Mouse (Mus musculus) frontal cortex, adult 2 months (tissue): ENCODE results near the gene Cacna2d3. TPM values are rescaled to one million over a fixed set of nuclear protein-coding genes. Genes with fewer than 3 reads are reported as not detected.

Experiments
- DNase-seq, 2 experiments: peaks; one replicate each; pipeline ENCODE4 v3.0.0; 2022; ENCODE audit warnings: low spot score in 1 of 2; ENCODE audit errors: extremely low spot score in 1 of 2
- polyA plus RNA-seq: library from polyadenylated mRNA; depleted of rRNA; stranded (reverse); fragments of >200 nt; gene quantifications from 2 replicates; pipeline ENCODE4 v1.2.3, GENCODE M21; 2012

Cacna2d3 gene
- polyA plus RNA-seq, 1 experiment: 33.8 TPM

GRCm38 (mm10) chr14:29645421-29645820, 76.2 kb downstream of the Cacna2d3 start:
- DNase-seq: peak in 1 of 2 experiments; percentile 56

DNA sequence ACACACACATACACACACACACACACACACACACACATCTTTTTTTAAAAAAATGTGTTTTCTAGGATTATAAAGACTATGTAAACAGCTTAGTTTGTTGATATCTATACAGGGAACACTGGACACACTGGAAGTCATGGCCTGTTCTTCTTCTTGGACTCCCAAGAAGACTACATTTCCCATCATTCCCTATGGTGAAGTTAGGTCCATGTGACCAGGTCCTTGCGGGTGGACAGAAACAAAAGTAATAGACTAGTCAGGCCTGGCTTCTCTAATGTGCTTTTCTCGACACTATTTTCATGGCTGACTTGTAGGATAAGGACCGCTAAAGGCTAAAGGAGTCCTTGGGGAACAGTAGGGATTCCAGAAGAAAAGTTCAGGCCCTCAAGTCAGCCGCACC, 78.4 kb downstream of the Cacna2d3 start:
- DNase-seq: no peak

GRCm38 (mm10) chr14:29639266-29639665, 82.4 kb downstream of the Cacna2d3 start:
- DNase-seq: no peak

DNA sequence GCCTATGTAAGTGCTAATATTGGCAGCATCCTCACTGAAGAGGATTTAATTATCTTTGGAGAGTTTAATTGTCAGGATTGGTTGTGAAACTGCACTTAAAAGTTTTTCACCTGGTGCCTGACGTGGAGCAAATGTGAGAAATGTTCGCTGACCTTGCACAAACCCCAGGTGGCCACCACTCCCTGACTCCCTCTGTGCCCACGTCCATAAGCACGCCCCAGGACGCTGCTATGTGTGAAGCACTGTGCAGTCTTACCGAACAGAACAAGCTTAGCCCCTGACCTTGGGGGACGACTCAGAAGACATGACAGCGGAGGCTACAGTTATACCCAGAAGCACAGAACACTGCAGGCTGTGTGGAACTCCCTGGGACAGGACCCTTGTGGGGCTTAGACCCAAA, 93.5 kb downstream of the Cacna2d3 start:
- no peak for DNase-seq

- DNase-seq: no peak
Measured at GRCm38 (mm10) chr14:29612436-29612835, 109.2 kb downstream of the Cacna2d3 start.

- DNase-seq: no peak
Measured at GRCm38 (mm10) chr14:29608761-29609160, 112.9 kb downstream of the Cacna2d3 start.

GRCm38 (mm10) chr14:29599428-29599827, 122.2 kb downstream of the Cacna2d3 start:
- no peak for DNase-seq

- DNase-seq: no peak
Measured at GRCm38 (mm10) chr14:29592896-29593295, 128.8 kb downstream of the Cacna2d3 start.

GRCm38 (mm10) chr14:29589628-29590027, 132.0 kb downstream of the Cacna2d3 start:
- no peak for DNase-seq

- DNase-seq: no peak
Measured at GRCm38 (mm10) chr14:29581961-29582360, 139.7 kb downstream of the Cacna2d3 start.

GRCm38 (mm10) chr14:29577786-29578185, 143.9 kb downstream of the Cacna2d3 start:
- no peak for DNase-seq

GRCm38 (mm10) chr14:29575551-29575950, 146.1 kb downstream of the Cacna2d3 start:
- DNase-seq: peak; percentile 8 to 33

- no peak for DNase-seq
Measured at GRCm38 (mm10) chr14:29562704-29563103, 159.0 kb downstream of the Cacna2d3 start.

DNA sequence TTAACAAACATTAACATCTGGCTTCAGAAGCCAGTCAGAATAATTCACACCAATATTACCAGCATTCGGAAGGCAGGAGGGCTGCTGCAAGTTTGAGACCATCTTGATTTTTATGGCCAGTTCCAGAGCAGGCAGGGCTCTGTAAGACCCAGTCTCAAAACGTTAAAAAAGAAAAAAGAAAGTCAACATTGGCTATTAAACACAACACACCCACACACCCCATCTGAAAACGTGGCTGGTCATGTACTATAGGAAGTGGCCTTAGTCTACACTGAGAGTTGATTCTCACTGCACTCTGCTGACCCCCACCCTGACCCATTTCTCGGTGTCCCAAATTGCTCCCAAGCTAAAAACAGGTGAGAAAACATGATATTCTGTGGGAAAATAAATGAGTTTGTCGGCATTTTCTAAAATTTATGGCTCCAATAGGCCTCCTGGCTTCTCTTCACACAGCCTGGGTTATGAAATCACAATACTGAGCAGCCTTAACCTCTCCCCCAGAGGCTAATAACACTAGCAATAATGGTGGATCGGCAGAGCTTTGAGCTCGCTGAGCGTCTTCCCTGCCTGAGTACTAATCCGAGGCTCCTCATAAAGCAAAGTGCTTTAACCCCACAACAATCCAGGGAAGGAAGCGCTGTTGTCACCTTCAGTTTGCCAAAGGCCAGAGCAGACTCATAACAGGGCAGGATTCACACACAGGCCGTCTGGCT, 160.4 kb downstream of the Cacna2d3 start:
- no peak for DNase-seq

DNA sequence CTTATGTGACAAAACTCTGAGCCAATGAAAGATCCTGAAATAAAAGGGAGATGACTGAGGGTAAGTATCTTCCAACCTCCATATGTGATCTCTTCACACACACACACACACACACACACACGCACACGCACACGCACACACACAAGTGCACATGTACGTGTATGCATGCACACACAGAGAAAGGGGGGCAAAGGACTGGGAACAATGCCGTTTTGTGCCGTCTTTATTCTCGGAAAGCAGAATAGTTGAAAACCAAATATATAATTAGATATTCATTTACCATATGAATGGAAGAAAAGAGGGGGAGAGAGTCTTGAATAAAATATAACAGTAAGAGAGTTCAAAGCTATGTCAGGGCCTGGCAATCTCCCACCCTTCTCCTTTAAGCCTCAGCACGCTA, 163.2 kb downstream of the Cacna2d3 start:
- DNase-seq: no peak

GRCm38 (mm10) chr14:29556152-29556551, 165.5 kb downstream of the Cacna2d3 start:
- DNase-seq: no peak

GRCm38 (mm10) chr14:29552471-29552870, 169.2 kb downstream of the Cacna2d3 start:
- DNase-seq: no peak

DNA sequence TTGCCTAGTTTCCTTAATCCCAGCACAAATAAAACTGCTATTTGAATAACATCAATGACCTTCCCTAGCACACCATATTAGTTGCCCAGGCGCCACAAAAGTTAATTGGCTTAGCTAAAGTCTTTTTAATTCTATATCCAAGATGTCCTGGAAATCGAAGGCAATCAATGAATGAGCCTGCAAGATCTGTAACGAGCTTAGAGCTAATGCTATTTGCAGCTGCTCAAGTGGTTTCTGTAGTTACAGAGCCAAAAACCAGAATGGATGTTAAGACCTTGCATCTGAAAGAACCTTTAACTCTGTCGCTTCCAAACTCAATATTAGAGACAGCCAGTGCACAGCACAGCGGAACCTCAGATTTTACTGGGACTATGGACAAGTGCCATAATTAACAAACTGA, 173.0 kb downstream of the Cacna2d3 start:
- no peak for DNase-seq

DNA sequence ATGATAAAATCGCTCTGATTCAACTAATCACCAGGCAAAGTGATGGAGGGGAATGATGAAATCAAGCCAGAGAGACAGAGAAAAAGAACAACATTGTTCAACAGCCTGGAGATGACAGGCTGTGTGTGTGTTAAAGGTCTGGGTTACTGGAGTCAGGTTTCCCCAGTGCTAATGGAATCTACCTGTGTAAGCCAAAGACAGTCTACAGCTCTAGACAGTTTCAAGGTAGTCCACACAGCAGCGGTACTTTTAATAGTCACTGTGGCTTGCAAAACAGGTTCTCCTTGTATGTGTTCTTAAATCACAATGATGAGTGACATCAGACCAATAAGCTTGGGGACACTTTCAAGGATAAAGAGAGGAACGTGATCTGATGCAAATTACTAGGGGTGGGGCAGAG, 191.1 kb downstream of the Cacna2d3 start:
- no peak for DNase-seq

DNA sequence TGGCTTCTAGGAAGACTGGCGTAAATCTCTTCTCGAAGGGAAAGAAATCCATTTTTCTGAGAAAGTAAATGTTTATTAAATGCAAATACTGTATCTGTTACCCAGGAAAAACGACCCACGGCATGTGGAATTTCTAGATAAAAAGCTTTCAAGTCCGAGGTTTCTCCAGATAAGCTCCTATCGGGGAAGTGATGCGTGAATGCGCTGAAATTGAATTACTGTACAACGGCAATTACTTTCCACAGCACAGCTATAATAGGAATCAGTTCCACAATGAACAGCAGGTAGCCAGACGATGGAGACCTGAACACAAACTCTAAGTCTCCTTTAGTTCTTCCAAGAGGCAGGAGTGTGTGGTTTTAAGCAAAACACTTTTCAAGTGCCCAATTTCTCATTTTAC, 193.0 kb downstream of the Cacna2d3 start:
- no peak for DNase-seq

- DNase-seq: peak; percentile 14 to 65
Measured at GRCm38 (mm10) chr14:29519751-29520669, 201.7 kb downstream of the Cacna2d3 start.

DNA sequence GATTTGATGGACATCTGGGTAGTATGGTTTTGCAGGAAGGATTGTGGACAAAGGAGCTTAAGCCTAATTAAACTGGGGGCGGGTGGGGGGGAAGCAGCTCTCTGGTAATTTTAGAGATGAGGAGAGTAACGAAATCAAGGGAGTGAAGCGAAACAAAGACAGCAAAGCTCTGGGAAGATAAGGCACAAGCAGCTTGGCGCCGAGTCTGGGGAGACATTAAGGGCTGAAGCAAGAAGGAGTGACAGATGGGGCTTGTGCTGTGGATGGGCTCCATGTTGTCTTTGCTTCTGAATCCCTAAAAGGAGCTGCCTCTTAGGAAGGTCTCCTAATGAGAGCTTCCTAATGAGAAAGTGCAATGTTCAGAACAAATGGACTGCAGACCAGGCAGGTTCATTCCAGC, 219.0 kb downstream of the Cacna2d3 start:
- no peak for DNase-seq
